Mouse (Mus musculus): ENCODE measurements around the gene Pi4k2a. TPM values are rescaled to one million over a fixed set of nuclear protein-coding genes. Genes with fewer than 3 reads are reported as not detected.
A peak's percentile ranks its signal among the peaks of the same experiment; 100 is the strongest.

The Pi4k2a gene
- total RNA-seq, 4 experiments from 2014 or later, result 64.0 to 69.1 (median 66.9) TPM

DNA sequence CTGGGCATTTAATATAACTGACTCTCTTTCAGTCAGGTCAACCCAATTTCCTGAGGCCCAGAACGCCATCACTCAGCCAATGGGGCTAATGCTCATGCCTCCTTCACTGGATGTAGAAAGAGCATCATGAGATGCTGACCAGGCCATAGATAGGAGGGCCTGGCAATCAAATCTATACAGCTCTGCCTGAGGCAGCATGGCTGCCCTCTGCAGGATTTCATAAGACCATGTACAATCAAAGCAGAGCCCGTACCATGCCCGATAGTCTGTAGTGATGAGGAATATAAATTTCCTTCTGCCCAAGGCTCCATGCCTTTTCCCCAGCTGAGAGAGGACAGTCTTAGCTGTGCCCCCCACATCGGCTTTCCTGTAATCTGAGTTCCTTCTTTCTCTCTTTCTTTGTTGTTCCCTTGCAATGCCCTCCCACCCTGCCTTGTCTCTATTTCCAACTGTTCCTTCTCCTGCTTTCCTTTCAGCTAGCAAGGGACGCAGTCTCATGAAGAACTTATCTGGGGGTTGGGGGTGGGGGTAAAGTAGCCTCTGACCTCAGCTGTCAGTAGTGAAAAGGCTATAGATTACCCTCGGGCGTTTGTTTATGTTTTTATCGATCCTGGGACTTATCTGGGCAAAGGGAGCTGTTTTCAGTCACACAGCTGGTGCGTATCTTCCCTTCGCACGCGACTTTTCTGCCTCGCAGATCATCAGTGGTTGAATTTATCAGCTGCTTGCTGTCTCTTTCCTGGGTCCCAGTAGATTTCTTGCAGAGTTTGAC is 68.2 kb downstream of the Pi4k2a start:
- no peak for DNase-seq (ENCODE audit: low spot score in 2 of 2)

DNA sequence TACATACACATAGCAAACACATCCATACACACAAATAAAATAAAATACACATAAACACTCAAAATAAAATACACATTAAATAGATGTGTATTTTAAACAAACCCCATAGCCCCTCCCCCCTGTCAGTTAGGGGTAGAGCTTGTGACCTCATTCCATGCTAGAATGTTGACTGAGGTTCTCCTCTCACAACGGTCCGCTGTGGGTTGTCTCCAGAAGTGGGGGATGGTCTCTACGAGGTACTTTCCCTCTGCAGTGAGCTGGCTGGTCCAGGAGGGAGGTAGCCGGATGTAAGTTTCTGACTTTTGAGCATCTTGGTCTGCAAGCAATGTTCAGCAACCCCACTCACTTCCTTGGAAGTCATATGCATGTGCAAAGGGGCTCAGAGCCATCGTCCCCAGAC is 73.5 kb downstream of the Pi4k2a start, which contains the start of gene Zfyve27:
Gene Zfyve27, plus strand, starts transcription at position 188 of the 400 bp plus-strand sequence.
- DNase-seq (ENCODE audit: low spot score in 2 of 2), result no peak

DNA sequence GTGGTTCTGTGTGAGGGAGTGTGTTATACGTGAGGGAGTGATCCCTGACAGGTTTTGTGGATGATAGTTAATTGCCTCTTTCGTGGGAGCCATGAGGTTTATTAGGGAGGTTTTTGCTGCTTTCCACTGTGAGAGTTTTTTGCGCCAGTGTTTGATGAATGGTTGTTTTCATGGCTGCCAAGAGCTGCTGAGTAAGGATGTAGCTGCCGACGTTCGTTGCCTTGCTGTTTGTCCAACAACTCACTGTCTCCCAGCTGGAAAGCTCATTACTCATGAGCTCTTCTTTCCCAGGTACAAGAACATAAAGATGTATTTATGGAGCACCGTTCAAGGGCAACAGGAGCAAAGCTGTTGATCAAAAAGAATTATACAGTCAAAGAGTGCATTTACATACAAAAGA is 73.9 kb downstream of the Pi4k2a start:
- DNase-seq (ENCODE audit: low spot score in 2 of 2), result no peak

- DNase-seq (ENCODE audit: low spot score in 2 of 2), result peak in 1 of 2 experiments; percentile 91
Measured at GRCm38 (mm10) chr19:42166130-42166529, 75.9 kb downstream of the Pi4k2a start.

- no peak for DNase-seq (ENCODE audit: low spot score in 2 of 2)
Measured at GRCm38 (mm10) chr19:42166766-42167165, 76.5 kb downstream of the Pi4k2a start.

DNA sequence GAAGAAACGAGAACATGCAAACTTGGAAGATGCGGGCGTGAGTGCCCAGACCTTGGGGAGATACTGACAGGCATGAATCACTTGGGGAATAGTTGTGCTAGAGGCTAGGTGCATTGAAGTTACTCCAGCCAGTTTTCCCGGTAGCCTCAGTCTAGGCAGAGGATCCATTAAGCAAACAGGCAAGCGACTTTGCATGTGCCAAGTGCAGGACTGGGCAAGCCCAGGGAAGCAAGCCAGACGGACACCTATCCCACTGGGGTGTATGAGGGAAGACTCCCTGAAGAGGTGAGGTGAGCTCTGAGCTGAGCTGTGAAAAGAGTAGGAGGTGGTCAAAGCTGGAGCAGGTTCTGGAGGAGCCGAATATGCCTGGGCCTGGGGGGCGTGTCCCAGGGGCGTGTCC is 77.2 kb downstream of the Pi4k2a start:
- no peak for DNase-seq (ENCODE audit: low spot score in 2 of 2)

DNA sequence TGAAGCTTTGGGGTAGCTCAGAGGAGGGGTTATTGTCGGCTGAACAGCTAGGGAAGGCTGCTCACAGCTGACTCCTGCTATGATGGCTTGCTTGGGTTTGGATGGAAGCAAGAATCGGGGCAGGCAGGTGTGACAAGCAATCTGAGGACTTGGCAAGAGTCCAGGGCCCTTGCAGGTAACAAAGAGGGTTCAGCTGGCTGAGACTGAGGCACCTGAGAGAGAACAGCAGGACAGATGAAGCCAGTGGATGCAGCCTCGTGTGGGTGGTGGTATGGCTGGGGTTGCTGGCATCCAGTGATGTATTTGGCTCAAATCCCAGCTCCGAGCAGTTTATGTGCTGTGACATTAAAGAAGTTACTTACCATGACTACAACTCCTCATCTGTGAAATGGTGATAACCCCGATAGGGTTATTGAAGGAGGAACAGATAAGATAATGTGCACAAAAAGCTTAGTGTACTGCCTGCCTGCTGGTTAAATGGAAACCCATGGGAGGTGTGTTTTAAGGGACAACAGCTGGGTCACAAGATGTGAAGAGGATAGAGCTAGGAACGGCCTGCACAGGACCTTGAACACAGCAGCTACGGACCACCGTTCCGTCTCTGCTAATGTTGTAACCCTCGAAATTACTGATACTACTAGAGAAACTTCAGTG is 79.2 kb downstream of the Pi4k2a start:
- no peak for DNase-seq (ENCODE audit: low spot score in 2 of 2)

GRCm38 (mm10) chr19:42170025-42170969 is 80.0 kb downstream of the Pi4k2a start:
- DNase-seq (ENCODE audit: low spot score in 2 of 2), result peak; percentile 80 to 94

Other genes starting within 250 kb of the Pi4k2a start
- 1 to 10 TPM; 5.9 to 8.2 (median 6.5) TPM for gene Frat2, start 242.3 kb upstream of the Pi4k2a start, total RNA-seq (2022)
- gene Rrp12, start 194.3 kb upstream of the Pi4k2a start, total RNA-seq (2022), result 10 to 100 TPM; 30.1 to 33.4 (median 30.9) TPM
- gene Pgam1, start 178.5 kb upstream of the Pi4k2a start, total RNA-seq (2022), result 100 to 1,000 TPM; 554 to 587 (median 579) TPM
- gene Exosc1, start 157.0 kb upstream of the Pi4k2a start, total RNA-seq (2022), result 10 to 100 TPM; 26.0 to 31.7 (median 29.0) TPM
- gene Zdhhc16, start 157.0 kb upstream of the Pi4k2a start, total RNA-seq (2022), result 10 to 100 TPM; 38.1 to 43.7 (median 42.7) TPM
- gene Mms19, start 109.3 kb upstream of the Pi4k2a start, total RNA-seq (2022), result 10 to 100 TPM; 29.3 to 43.8 (median 34.7) TPM
- 10 to 100 TPM; 12.0 to 13.2 (median 12.5) TPM for gene Ubtd1, start 108.7 kb upstream of the Pi4k2a start, total RNA-seq (2022)
- gene Ankrd2, start 54.5 kb upstream of the Pi4k2a start, total RNA-seq (2022), result under 1 TPM in 2 of 4 experiments, not detected in 2; 0.62 to 0.81 TPM
- 1 to 10 TPM; 4.8 to 6.0 (median 5.2) TPM for gene Hoga1, start 44.9 kb upstream of the Pi4k2a start, total RNA-seq (2022)
- gene 4933411K16Rik, start 38.2 kb upstream of the Pi4k2a start, total RNA-seq (2022), result 1 to 10 TPM in 1 of 4 experiments, under 1 TPM in 3; 0.36 to 1.2 (median 0.84) TPM
- gene Morn4, start 4.1 kb upstream of the Pi4k2a start, total RNA-seq (2022), result 10 to 100 TPM; 64.8 to 72.4 (median 68.3) TPM
- gene Avpi1, start 38.6 kb downstream of the Pi4k2a start, total RNA-seq (2022), result 10 to 100 TPM; 28.3 to 30.5 (median 29.8) TPM
- gene Marveld1, start 56.9 kb downstream of the Pi4k2a start, total RNA-seq (2022), result 10 to 100 TPM in 1 of 4 experiments, 1 to 10 TPM in 3; 8.7 to 10.2 (median 9.0) TPM
- gene Zfyve27, start 73.5 kb downstream of the Pi4k2a start, total RNA-seq (2022), result 100 to 1,000 TPM in 1 of 4 experiments, 10 to 100 TPM in 3; 78.2 to 101 (median 83.5) TPM
- 1 to 10 TPM; 1.9 to 4.1 (median 2.6) TPM for gene Sfrp5, start 111.8 kb downstream of the Pi4k2a start, total RNA-seq (2022)
- 100 to 1,000 TPM in 2 of 4 experiments, 10 to 100 TPM in 2; 89.8 to 107 (median 99.9) TPM for gene Golga7b, start 157.1 kb downstream of the Pi4k2a start, total RNA-seq (2022)

Data from left cerebral cortex, adult 8-10 months (tissue).